Mouse (Mus musculus) layer of hippocampus, postnatal 10 days (tissue): ENCODE measurements around the gene Atrnl1. TPM values are rescaled to one million over a fixed set of nuclear protein-coding genes. Genes with fewer than 3 reads are reported as not detected.
"Not testable (repeated sequence)": the region's sequence is repeated elsewhere in the genome, so short reads cannot be mapped to it uniquely, and the experiment has no call there.

ENCODE experiments used
- DNase-seq, 2 experiments: peaks; one replicate each; pipeline ENCODE4 v3.0.0; 2021; ENCODE audit warnings: low spot score in 2 of 2
- total RNA-seq, 2 experiments: library from RNA; stranded (reverse); gene quantifications; 2 replicates each; pipeline ENCODE4 v1.2.3; 2021

The Atrnl1 gene
- total RNA-seq, 2 experiments from 2014 or later: 69.7 to 72.4 TPM

- no peak for DNase-seq
Measured at GRCm38 (mm10) chr19:58021514-58022284, 410.9 kb downstream of the Atrnl1 start.

GRCm38 (mm10) chr19:58023216-58023825 lies 412.5 kb downstream of the Atrnl1 start:
- DNase-seq: no peak

- no peak for DNase-seq
Measured at GRCm38 (mm10) chr19:58025053-58025452, 414.2 kb downstream of the Atrnl1 start.

- no peak for DNase-seq
Measured at GRCm38 (mm10) chr19:58029661-58030060, 418.8 kb downstream of the Atrnl1 start.

DNA sequence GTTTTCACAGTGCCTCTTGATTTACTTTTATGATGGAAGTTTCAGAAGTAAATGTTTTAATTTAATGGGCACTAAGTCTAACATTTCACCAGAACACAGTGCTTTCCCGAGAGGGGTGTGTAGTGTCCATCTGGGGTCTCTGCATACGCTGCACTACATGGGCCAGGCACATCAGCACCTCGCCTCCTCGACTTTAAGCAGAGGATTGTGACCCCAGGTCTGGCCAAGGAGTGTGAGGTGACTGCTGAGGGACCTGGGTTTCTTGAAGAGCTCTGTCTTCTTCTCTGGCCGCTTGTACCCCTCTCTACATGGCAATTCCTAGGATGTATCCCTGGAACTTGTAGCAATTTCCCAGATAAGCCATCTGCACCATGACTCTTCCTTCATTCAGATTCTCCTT lies 422.4 kb downstream of the Atrnl1 start:
- no peak for DNase-seq

GRCm38 (mm10) chr19:58036166-58036565 lies 425.3 kb downstream of the Atrnl1 start:
- no peak for DNase-seq

DNA sequence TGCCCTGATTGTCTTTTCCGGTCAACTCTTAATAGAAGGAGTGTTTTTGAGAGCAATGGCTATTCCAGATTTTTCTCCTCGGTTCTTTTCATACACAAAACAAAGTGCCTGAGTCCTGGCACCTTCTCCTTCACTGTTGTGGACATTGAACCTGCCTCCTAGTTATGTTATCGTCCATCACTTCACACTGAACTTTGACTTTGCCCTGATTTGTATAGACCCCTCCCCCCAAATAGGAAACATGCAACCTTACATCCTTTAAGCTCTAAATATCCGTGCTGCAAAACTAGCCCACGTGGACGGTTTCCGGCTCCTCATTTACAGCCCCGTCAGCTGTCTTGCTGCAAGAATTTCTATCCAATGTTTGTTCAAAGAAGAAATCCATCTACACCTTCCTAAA lies 432.3 kb downstream of the Atrnl1 start:
- no peak for DNase-seq

DNA sequence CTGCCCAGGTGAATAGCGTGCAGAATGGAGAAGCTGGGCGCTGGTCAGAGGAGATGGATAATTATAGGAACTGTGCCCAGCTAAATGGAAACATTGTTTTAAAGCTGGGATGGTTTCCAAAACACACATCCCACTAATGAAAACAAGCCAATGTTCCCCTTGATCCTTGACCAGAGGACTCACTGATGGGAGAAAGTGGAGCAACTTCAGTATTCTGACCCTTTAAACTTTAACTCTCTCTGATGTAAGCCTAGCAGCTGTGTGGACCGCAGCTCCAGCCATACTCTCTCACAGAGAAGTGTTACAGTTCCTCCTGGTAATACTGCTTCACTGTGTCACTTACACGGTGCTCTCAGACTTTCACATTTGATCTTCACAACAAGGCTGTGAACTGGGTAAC lies 432.7 kb downstream of the Atrnl1 start:
- no peak for DNase-seq

GRCm38 (mm10) chr19:58044816-58045215 lies 434.0 kb downstream of the Atrnl1 start:
- DNase-seq: no peak

DNA sequence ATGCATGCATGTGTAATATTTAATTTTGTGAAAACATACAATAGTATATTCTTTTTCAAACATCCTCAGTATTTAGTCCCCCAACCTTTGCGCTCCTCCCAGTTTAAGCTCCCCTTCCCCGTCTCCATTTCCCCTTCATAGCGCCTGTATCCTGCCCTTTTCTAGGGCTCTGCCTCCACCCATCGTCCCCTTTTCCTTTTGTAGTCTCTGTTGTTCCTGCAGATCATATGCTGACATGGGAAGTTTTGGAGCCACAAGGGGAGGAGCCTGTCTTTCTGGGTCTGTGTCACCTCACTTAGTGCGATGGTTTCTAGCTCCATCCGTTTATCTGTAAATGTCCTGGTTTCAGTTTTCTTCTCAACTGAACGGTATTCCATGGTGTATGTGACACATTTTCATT lies 435.8 kb downstream of the Atrnl1 start:
- no peak for DNase-seq

- DNase-seq: not testable (repeated sequence)
Measured at GRCm38 (mm10) chr19:58050410-58050809, 439.6 kb downstream of the Atrnl1 start.

GRCm38 (mm10) chr19:58050986-58051385 lies 440.2 kb downstream of the Atrnl1 start:
- no peak for DNase-seq

GRCm38 (mm10) chr19:58051905-58052304 lies 441.1 kb downstream of the Atrnl1 start:
- no peak for DNase-seq

DNA sequence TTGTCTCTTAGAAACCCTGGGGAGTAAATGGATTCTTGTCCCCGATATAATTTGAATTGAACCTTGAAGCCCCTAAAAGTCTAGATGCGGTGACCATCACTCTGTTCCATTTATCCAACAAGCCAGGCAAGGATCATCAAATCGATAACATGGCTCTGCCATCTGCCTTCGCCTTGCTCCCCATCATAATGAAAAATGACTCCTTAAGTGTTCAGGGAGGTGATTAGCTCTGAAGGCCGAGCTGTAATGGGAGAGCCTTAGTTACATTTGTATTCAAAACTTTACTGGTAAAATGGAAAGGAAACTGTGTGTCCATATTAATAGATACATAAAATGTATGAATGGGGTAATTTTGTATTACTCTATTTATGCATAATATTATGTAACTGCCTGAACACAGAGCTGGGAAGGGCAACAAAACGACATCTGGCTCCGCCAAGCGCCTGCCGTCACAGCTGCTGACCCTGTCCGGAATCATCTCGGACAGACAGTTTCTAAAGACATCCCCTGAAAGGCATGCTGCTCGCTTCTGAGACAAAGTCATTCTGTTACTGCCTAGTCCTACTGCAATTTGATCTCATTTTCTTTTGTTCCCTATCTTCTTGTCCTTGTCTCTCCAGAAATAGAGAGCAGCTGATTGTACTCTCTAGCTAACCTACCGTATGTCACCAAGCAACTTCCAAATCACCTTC lies 441.8 kb downstream of the Atrnl1 start:
- no peak for DNase-seq

- DNase-seq: no peak
Measured at GRCm38 (mm10) chr19:58059719-58060118, 448.9 kb downstream of the Atrnl1 start.

DNA sequence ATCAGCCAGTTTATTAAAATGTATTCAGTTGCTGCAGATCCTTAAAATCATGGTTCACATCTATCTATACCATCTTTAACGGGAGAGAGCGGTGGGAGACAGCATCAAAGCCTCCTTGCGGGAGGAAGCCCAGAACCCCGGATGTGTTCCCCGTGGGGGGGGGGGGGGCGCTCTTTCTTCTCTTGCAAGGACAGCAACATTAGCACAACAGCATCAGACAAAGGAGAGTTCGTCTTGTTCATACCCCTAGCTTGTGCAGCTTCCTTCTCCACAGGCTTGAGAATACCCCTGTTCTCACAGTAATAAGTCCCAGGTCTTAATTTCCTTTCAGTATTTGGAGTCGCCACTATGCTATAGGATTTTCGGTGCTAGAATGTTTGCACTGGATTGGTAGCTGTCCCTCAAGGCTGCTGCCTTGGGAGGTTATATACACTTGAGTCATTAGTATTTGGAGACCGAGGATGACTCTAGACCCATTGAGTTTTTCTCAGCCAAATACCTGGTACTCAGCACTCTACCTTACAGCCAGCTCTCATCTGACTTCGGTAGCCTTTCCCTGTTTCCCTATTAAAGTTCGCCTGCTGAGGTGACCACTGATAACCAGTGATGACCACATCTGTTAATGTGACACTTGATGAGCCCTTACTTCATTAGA lies 449.5 kb downstream of the Atrnl1 start:
- DNase-seq: no peak

DNA sequence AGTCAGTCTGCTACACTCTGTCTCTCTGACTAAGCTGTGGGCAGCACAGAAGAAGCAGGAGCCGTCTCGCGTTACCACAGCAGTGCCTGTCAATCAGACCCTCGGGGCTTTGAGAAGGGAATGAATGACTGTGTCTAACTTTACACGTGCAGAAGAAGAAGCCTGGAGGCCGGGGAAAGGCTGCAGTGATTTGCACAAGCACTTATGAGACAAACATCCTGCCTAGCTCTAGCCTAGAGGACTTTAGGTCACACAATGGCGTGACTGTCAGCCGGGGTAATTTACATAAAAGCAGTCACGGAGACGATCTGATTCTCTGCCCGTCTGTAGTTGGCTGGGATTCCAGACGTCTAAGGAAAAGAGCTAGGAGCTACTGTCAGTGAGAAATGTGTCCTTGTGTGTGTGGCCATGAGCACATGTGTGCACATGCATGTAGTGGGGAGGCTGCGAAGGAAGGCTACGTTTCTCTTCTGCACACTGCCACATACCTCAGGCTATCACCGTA lies 450.1 kb downstream of the Atrnl1 start:
- no peak for DNase-seq

DNA sequence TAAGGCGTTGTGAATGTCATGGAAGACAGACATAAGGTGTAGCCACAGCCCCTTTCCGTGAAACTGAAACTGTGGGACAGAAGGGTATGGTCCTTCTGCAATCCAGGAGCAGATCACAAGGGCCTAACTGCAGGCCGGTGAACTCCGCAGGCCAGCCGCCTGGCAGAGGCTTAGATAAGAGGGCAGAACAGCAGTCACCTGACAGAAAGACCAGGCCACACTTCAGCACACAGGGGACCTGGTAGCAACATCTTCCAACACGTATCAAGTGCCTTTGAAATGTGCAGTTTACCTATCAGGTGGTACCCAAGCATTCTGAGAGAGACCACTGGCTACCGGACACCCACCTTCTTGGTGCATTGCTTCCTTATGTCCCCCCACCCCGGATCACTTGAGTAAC lies 451.1 kb downstream of the Atrnl1 start:
- no peak for DNase-seq

GRCm38 (mm10) chr19:58063541-58063940 lies 452.7 kb downstream of the Atrnl1 start:
- no peak for DNase-seq

DNA sequence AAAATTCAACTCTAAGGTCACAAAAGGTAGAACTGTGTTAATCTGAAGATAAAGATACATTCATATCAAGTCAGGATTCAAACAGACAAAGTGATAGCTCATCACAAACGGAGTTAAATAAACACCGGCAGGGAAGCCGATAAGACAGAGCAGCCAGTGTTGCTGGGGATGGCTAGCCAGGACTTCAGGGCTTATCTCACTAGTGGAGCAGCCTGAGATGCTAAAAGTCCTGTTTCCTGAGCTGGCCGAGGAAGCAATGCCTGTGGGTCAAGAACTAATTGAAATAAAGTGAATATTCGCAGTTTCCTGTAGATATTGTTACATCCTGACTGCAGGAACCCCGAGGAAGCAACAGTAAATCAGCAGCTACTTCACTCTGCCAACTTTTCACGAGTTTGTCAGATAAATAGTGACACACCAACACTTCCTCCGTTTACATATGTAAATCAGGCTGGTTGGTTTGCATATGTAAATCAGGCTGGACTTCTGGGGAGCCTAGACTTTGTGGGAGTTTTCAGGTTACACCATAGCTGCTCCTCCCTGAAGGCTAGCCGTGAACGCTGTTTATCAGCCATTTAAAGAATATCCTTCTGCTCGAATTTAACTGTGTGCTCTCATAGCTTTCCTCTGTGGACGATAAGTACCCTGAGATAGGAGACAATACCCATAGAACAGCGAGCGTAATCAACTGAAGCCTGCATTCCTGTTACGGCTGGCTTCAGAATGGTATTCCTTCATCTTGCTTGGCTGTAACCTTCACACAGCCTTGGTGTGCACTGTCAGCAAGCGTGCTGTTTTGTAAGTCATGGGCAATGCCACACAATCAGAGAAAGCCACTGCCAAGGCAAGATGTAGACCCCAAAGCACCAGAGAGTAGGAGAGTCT lies 453.5 kb downstream of the Atrnl1 start:
- no peak for DNase-seq

GRCm38 (mm10) chr19:58065001-58065314 lies 454.1 kb downstream of the Atrnl1 start:
- no peak for DNase-seq
